Mouse (Mus musculus): Measurements from ENCODE around the gene Serinc4.
"Not testable (repeated sequence)": the region's sequence is repeated elsewhere in the genome, so short reads cannot be mapped to it uniquely, and the experiment has no call there.

- TF ChIP-seq POLR2A (IDR thresholded peaks at IDR 0.05; ENCODE audit: extremely low read depth, insufficient read depth, low read length), result peak; percentile 88
- not testable (repeated sequence) for TF ChIP-seq CTCF (IDR thresholded peaks at IDR 0.05; ENCODE audit: low read depth, low read length)
Measured at GRCm38 (mm10) chr2:121473301-121474179, 17.0 kb upstream of the Serinc4 start, which contains the start of gene Mfap1b.
